Mouse (Mus musculus) MN1 (cell line): Measurements from ENCODE around the gene Il9r.
A peak's percentile ranks its signal among the peaks of the same experiment; 100 is the strongest.

ENCODE experiments used
- DNase-seq: peaks from one replicate; pipeline ENCODE4 v3.0.0-alpha.2; 2016; ENCODE audit warnings: low spot score

Il9r gene

DNA sequence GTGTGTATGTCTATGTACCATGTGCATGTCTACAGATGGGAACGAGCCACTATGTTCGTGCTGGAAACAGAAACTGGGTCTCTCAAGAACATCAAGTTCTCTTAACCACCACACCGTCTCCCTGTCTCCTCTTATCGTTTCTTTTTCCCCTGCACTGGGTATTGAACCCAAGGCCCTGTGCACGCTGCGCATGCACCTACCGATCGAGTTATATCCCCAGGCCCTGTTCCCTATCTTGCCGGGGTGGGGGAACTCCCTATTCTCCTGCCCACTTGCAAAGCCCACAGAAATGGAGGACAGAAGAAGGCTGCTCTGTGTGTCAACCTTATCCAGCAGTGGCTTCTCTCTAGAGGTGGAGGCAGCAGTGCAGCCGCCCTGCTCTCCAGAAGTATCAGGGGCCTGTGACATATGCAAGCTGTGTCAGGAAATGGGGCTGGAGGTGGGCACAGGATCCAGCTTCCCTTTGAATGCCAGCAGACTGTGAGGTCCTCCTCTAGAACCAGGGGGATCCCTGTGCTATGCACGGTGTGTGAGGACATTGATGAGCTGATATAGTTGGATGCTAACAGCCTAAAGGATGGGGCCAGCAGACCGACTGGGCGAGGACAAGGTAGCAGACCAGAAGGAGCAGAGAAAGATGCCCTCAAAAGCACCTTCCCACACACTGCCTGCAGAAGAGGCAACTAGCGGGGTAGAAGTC is 1.7 kb downstream of the Il9r start:
- no peak for DNase-seq

DNA sequence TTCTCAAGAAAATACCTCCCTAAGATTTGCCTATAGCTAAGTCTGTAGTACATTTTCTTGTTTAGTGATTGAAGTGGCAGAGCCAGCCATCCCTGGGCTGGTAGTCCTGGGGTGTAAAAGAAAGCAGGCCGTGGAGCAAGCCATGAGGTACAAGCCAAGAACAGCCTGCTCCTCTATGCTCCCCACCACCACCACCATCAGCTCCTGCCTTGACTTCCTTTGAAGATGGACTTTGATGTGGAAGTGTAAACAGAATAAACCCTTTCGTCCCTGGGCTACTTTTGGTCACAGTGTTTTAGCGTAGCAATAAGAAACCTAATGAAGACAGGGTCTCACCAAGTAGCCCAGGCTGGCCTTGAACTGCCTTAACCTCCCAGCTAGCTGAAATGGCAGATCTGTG is 2.3 kb downstream of the Il9r start:
- no peak for DNase-seq

DNA sequence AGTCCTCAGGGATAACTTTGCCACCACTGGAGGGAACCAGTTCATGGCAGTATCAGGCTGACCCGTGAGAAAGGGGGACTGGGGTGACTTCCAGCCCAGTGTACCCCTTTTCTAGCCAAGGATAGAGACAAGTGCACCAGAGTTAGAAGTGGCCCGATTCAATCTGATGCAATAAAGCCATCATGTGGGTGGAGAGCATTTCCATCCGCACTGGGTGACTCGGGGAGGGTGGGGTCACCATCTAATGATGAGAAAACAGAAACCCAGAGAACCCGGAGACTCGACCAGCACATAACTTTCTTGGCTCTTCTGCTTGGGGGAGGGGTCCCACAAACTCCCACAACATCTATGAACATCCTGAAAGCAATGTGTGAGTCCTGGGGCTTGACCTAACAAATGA is 3.4 kb downstream of the Il9r start:
- DNase-seq, result no peak

DNA sequence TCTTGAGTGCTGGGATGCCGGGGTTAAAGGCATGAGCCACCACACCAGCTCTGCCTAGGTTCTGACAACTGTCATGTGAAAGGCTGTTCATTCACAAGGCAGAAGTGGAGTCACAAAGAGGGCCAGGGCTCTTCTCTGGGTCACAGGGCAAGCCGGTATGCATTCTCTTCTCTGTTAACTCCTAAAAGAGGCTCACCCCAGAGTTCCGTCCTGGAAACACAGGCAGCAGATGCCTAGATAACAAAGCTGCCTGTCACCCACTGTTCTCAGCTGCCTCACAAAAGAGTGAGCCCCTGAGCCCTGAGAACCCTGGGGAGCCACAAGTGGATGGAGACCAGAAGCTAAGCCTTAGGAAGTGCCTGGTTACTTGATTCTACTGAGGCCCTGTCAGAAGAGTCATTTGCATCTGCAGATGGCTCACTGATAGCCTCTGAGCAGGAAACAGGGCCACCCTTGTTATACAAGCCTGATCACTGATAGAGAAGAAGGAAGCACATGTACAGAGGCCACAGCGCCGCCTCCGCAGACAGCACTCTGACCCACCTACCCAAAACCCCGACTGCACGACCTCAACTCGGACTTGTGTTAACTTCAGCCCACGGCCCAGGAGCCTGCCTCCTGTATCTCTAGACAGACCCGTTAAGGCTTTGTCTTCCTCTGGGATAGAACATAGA is 4.1 kb downstream of the Il9r start:
- DNase-seq, result no peak

GRCm38 (mm10) chr11:32194626-32195025 is 5.5 kb downstream of the Il9r start:
- DNase-seq, result no peak

- DNase-seq, result no peak
These were observed 6.0 kb downstream of the Il9r start for GRCm38 (mm10) chr11:32194086-32194485.

GRCm38 (mm10) chr11:32193156-32193555 is 6.9 kb downstream of the Il9r start:
- DNase-seq, result no peak

DNA sequence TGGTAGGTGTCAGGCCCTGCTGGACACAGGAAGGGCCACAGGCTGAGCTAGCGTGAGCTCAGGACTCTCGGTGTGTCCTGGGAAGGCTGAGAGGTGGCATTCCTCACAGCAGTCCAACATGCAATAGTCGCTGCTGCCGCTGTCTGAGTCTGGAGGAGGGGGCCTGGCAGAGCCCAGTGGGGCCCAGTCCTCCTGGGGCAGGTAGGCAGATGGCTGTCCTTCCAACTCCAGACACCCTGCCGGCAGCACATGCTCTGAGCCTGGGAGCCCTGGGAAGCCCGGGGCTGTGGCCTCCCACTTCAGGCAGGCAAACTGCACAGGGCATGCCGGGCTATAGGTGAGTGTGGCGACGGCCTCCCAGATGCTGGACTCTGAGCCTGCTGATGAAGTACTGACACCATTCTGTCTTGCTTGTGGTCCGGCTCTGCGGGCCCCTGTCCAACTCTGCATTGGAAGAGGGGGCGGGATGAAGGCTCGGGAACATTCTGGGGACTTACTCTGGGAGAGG is 9.4 kb downstream of the Il9r start:
- no peak for DNase-seq

- no peak for DNase-seq
These were observed 10.0 kb downstream of the Il9r start for GRCm38 (mm10) chr11:32190119-32190518.

DNA sequence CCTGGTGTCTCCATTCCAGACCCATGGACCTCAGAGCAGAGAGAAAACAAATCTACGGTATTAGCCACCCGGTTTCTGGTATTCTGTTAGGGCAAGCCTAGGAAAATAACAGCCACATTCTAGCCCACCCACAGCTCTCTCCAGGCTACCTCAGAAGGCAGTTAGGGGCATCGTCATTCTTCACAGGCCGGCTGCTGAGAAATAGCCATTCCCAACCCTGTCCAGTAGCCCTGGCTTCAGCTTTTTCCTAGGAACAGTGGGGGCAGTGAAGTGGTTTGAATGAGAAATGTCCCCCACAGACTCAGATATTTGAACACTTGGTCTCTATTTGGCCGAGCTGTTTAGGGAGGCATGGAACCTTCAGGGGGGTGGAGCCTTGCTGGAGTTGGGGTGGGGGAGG is 10.6 kb downstream of the Il9r start:
- no peak for DNase-seq

DNA sequence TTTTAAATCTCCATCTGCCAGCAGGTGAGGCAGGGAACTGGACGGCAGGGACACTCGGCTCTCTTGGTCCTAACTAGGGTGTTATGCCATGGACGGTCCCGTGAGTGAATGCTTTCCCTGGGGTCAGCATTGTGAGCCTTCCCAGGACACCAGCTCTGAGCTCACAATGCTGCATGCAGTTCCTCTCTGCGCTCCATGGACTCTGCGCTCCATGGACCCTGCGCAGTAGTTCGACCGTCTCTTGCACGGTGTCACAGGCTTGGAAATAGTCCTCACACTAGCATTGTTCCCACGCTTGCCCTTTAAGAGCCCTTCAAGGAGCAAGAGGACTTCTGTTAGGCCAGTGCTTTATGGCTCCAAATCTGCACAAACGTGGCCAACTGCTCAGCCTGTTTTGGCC is 11.2 kb downstream of the Il9r start:
- no peak for DNase-seq

DNA sequence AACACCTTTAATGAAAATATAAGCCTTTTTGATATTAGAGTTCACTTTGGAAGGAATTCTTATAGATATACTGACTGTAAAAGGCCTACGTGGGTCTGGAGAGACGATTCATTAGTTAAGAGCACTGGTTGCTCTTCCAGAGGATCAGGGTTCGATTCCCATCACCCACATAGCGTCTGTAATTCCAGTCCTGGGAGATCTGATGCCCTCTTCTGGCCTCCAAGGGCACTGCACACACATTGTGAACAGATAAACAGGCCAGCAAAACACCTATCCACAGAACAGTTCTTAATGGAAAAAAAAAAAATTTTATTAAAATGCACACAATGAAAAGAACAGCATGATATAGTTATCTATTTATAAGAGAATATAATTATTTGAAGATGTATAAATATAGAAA is 12.8 kb downstream of the Il9r start:
- no peak for DNase-seq

GRCm38 (mm10) chr11:32186031-32186430 is 14.0 kb downstream of the Il9r start:
- DNase-seq, result no peak

DNA sequence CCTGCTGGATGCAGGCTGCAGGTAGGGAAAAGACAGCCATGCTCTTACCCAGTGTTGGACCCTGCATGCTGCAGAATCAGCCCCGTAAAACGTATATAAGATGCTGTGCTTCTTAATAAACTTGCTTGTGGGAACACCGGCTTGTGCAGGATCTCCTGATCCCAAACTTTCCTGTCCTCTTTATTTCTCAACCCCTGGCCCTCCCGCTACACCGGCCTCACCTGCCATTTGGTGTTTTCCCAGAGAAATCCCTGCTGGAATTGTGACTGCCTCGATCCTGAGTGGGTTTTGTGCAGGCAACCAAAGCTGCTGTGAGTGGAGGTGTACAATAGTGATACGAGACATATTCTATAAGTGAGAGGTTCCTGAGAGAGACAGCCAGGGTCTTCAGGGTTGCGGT is 15.6 kb downstream of the Il9r start:
- no peak for DNase-seq

GRCm38 (mm10) chr11:32181973-32182868 is 17.9 kb downstream of the Il9r start:
- DNase-seq, result peak; percentile 90

DNA sequence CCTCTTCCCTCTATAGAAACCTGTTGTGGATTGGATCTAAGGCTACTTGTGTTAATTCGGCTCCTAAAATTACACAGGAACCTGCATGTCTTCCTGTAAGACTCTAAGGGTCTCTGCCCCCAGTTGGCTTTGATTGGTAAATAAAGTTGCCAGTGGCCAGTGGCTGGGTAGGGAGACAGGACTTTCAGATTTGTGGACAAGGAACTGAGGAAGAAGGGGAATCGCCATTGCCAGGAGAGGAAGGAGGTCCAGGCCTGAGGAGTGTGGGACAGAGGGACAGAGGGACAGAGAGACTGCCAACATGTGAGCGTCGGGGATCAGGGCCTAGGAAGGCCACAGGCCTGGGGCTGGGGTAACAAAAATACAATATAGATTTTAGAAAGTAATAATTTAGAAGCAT is 18.8 kb downstream of the Il9r start:
- no peak for DNase-seq

DNA sequence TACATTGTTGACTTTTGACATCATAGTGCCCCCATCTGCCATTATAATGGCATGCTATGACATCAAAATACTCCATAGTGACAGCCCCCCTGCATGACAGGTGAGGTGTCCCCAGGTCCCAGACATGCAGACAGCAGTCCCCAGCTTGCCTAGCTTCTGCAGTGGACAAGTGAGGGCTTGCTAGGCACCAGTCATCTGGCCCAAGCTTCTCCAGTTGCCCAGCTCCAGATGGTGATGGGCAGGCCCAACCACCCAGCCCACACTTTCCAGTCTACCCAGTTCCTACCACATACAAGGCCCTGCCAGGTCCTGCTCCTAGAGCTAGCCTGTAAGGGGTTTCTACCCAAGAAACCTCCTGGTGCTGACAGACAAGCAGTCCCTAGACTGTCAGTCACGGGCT is 21.6 kb downstream of the Il9r start:
- peak; percentile 24 for DNase-seq

DNA sequence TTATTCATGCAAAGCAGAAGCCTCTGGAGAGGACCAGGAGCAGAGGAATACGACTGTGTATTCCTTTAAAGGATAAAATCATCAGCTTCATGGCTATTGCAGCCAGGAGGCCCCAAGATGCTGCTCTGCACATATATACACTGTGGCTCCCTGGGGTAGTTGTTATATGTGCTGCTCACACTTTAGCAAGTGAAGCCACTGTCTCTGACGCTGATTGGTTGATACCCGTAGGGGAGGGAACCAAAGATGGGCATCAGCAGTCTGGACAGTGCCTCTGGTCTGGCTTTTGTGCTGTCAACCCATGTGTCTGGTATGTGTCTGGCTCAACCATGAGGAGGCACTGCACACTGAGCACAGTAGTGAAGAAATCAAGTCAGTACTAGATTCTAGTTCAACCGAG is 33.4 kb downstream of the Il9r start:
- DNase-seq, result no peak

DNA sequence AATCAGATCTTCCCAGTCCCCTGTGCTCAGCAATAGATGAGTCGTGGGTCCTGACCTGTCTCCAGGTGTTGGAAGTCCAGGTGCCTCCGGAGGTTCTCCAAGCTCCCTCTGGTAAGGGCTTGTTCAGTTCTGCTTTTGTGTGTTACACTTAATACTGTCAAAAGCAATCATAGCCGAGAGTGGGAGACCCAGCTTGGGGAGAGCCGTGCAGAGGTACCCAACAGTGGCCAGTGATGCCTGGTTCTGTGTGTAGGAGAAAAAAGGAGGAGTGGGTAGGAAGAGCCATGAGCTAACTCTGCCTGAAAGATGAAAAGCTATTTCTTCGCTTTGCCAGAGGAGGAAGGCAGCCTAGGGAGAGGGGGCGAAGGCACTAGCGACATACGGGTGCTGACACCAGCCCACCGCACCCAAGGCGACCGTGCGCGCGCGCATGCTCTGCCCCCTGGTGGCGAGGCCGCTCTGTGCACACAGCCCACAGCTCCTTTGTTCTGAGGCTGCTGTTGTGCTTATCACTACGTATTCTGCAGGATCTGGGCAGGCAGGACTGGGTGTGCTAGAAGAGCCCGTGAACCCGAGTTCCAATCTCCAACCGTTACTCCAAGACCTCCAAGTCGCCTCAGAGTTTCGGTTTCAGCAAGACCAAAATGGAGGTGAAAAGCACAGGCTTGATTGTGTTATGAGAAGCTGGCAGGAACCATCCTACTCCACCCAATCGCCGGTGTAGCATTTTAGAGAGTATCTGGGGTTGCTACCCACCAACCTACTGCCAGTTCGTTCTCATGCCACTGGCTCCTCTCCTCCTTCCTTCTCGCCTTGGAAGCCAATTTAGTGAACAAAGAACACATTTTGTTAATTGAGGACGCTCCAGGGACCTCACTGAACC is 37.9 kb downstream of the Il9r start:
- DNase-seq, result peak; percentile 85

DNA sequence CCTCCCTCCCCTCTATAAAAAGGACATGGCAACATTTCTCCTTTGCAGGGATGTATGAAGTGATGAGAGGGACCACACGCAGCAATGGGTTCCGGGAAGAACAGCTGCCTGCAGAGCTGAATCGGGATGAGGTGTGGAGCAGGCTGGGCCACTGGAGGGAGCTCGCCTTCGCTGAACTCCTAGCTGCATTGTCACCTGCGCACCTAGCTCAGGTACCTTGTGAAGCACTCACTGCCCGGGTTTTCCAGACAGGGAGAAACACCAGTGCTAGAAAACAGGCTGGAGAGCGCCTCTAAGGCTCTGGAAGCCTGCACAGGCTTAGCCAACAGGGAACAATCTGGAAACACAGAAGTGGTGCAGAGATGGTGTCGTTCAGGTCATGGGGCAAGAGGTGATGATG is 38.6 kb downstream of the Il9r start:
- DNase-seq, result no peak

DNA sequence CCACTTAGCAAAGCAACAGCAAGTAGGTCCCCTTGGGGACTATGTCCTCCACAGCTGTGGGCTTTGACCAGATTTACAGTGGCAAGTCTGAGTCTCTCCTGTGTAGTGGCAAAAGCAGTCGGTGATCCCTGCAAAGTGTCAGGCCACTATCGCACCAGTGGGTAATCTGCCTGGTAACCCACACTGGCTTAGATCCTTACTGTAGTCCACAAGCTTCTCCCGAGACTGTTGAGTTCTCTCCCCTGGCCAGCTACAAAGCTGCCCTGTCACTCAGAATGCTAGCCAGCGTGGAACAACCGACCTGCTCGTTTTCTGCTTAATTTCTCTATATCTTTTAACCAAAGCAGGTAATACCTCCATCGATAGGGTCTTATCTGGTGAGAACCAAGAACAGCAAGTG is 39.7 kb downstream of the Il9r start:
- no peak for DNase-seq

DNA sequence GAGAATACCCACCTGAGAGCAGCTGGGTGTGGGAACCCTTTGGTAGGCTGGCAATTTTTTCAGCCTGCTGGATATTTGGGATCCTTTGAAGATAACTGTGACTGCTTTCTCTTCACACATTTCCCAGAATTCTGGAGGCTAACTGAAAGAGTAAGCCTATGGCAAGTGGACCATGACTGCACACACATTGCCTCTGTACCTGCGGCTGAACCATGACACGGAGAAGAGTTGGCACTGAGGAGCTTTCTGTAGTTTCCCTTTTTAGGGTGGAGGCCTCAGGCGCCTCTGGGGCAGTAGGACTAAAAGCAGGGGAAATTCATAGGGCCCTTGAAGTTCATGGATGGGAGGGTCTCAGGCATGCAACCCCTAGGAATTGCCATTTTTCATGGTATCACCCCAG is 40.9 kb downstream of the Il9r start:
- DNase-seq, result no peak
